Mouse (Mus musculus): ENCODE measurements around the gene Tas2r106. TPM values are rescaled to one million over a fixed set of nuclear protein-coding genes. Genes with fewer than 3 reads are reported as not detected.

Tas2r106 gene
- total RNA-seq (2023), result not detected in 2 replicates

GRCm38 (mm10) chr6:131678786-131679185, at the start of gene Tas2r106:
Gene Tas2r106 (minus strand): TSS chr6:131678886.

DNA sequence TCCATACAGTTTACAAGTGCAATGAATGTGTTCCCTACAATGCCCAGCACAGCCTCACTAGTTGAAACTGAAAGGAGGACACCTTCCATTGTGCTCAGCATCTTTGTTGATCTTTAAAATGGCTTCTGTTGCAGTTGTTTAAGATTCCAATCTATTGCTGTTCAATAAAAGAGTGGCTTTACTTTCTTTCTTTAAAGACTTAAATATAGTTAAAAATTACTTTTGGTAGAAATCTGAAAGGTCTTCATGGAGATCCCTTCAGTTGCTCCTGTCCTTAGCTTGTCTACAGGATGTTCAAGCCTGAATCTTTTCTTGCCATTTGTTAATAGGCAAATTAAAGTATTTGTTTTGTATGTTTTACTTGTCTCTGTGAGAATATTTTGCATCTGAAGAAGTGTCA, 11.3 kb upstream of the Tas2r106 start, which contains the start of gene Tas2r114:
TSS of gene Tas2r114 (minus strand) at position 101 of the 400 bp plus-strand sequence.

GRCm38 (mm10) chr6:131687395-131687794, 8.7 kb upstream of the Tas2r106 start, which contains the start of gene Tas2r105:
Gene Tas2r105 (minus strand): TSS chr6:131687495.

DNA sequence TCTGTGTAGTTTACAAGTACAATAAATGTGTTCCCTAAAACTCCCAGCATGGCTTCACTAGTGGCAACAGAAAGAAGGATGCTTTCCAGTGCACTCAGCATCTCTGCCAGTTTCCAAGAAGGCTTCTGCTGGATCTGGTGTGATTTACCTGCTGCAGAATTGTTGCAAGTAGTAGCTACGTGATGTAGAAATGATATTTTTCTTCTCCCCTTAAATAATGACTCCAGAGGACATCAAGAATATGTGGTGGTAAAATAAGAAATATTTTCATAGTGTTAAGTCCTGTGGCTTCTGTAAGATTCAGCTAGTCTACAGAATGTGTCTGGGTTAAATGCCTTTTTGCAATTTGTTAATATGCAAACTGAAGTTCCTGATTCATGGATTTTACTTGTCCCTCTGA, 7.0 kb upstream of the Tas2r106 start, which contains the start of gene Tas2r104:
TSS of gene Tas2r104 (minus strand) at position 101 of the 400 bp plus-strand sequence.

GRCm38 (mm10) chr6:131660049-131660448, 18.6 kb downstream of the Tas2r106 start, which contains the start of gene Tas2r107:
Gene Tas2r107 (minus strand): TSS chr6:131660149.

GRCm38 (mm10) chr6:131630812-131631211, 47.9 kb downstream of the Tas2r106 start, which contains the start of gene Tas2r130:
Gene Tas2r130 (minus strand): TSS chr6:131630912.

Other genes with a start within 250 kb of the Tas2r106 start
- not detected in 2 replicates for gene 5430401F13Rik, start 192.5 kb downstream of the Tas2r106 start, total RNA-seq (2023)
- gene Gm6619, start 192.5 kb downstream of the Tas2r106 start, total RNA-seq (2023), result not detected in 2 replicates
- gene Tas2r130, start 48.0 kb downstream of the Tas2r106 start, total RNA-seq (2023), result not detected in 2 replicates
- gene Tas2r107, start 18.7 kb downstream of the Tas2r106 start, total RNA-seq (2023), result not detected in 2 replicates
- not detected in 2 replicates for gene Tas2r104, start 6.9 kb upstream of the Tas2r106 start, total RNA-seq (2023)
- not detected in 2 replicates for gene Tas2r105, start 8.6 kb upstream of the Tas2r106 start, total RNA-seq (2023)
- not detected in 2 replicates for gene Tas2r114, start 11.2 kb upstream of the Tas2r106 start, total RNA-seq (2023)